Mouse (Mus musculus) frontal cortex, postnatal 14 days (tissue): ENCODE measurements around the gene Fads3.

Source experiments
- DNase-seq, 2 experiments: peaks; one replicate each; pipeline ENCODE4 v3.0.0; 2022; ENCODE audit warnings: low spot score in 2 of 2

Fads3 gene

DNA sequence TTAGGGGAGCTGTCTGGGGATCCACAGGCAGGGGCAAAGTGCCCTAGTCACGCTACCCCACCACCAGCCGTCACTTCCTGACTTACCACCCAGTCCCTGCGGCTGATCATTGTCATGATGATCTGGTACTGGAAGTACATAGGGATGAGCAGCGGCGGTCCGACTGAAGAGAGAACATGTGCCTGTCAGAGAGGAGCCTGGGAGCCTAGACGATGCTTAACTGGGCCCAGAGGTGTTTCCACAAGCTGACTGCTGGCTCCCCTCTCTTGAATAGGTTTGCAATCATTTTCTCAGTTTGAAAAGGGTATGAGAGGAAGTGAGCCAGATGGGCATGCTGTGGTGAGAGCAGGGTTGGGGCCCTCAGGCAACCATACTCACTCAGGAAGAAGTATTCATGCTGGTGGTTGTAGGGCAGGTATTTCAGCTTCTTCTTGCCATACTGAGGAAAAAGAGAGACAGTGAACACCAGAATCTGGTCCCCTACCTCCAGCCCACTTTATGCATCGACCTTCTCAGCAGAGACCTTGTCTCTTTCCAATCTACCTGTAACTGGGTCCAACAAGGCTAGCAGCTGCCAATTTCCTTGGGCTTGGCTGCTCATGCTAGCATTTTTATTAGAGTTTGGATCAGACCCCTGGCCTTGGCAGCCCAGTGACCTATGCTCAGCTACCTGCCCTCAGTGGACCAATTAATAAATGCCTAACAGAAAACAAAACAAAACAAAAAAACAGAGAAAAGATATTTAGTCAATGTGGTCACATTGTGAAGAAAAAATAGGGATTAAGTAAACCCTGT, 29.0 kb downstream of the Fads3 start:
- DNase-seq: no peak

DNA sequence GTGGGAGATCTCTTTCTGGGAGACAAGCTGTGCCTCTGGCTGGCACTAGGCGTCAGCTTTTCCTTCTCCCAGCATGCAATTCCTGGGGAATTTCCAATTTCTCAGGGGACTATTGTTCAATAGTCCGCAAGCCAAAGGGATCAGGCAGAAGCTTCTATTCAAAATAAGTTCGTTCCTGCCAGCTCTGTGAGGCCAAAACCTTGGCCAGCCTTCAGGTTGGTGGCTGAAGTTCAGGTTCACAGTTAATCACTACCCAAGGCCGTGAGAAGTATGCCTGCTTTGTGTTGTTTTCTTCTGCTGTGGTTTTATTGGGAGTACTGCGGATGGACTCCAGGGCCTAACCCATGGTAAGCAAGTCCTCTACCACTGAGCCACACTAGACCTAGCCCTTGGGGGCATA, 29.8 kb downstream of the Fads3 start:
- DNase-seq: no peak

DNA sequence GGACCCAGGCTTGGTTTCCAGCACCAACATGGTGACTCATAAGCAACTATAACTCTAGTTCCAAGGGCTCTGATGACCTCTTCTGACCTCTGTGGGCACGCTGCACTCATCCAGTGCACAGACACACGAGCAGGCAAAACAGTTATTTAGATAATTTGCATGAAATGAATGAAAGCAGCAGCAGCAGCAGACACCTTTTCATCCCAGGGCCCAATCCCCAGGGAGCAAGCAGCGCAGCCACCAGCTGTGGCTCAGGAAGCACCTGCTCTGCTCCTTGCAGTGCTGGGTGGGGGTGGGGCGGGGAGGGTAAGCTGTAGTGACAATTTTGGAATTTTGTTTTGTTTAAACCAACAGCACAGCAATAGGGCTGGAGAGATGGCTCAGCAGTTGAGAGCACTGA, 30.5 kb downstream of the Fads3 start:
- DNase-seq: no peak

DNA sequence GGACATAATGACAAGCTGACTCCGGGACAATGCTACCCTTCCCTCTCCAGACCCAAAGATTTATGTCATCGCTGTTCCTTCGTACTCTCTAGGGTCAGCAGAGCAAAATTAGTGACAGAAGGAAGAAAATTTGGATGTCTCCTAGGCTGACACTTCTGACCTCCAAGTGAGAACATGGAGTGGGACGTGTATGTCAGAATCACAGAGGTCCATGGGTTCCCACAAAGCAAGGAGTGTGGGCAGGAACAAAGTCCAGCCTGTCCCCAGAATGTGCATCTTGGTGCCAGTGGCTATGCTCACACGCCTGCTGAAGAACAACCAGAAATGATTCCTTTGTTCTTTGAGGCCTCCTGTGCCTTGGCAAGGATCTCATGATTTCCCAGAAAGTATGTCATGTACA, 31.8 kb downstream of the Fads3 start:
- no peak for DNase-seq

DNA sequence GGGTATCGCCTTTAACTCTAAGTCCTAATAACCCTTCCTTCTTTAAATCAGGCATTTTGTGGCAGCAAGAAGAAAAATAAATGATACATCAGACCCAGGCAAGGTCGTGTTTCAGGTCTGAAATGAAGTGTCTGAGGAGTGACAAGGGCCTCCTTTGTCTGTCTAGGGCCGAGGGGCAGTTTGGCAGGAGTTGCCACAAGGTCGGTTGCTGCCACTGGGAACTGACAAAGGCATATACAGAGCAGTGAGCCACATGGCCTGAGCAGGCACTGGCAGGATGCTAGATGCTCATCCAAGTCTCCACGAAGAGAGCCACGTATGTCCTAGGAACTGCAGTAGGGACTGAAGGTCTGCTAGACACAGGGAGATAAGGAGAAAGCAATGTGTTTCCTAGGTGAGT, 37.0 kb downstream of the Fads3 start:
- DNase-seq: no peak

DNA sequence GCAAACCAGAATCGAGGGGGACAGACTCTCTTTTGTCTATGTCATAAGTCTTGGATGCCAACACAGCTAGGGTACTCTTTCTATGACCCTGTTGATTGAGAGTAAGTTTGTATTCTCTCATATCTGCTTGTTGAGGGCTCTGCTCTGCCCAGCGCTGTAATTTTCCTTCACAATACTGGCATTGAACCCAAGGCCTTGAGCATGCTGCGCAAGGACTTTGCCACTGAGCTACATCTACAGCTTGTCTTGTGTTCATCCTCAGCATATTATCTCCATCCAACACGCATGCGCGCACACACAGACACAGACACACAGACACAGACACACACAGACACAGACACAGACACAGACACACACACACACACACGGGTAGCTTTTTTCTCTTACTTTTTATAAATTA, 39.0 kb downstream of the Fads3 start:
- no peak for DNase-seq

DNA sequence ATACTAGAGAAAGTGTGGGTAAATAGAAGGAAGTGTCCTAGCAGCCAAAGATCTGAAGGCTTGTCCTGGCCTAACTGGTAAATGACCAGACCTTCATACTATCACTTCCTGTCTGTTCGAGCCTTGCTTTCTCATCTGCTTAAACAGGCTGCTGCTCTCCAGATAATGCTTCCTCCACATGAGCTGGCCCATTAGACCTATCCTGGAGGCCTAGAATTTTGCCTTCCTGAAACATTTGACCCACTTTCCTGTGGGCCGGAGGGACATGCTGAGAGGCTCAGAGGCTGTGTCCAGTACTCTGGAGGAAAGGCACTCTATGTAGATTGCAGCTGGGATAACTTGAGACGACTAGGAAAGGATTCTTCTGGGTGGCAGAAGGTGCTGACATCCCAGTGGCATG, 40.7 kb downstream of the Fads3 start:
- no peak for DNase-seq

DNA sequence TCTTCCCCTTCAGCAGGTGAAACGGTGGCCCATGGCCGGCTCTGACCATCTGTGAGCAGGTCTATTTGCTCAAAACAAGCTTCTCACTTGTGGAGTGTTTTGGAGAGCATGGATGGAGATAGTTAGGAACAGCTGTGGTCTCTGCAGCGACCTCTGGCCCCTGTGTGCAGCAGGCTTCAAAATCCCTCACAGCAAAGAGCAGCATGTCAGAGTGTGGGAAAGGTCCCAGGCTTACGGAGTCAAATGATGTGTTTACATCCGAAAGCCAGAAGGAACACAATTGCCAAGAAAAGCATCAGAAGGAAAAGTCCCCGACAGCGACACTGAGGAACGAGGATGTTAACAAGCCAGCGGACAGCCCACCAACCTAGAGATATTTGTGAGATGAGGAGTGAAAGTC, 44.1 kb downstream of the Fads3 start:
- DNase-seq: no peak

DNA sequence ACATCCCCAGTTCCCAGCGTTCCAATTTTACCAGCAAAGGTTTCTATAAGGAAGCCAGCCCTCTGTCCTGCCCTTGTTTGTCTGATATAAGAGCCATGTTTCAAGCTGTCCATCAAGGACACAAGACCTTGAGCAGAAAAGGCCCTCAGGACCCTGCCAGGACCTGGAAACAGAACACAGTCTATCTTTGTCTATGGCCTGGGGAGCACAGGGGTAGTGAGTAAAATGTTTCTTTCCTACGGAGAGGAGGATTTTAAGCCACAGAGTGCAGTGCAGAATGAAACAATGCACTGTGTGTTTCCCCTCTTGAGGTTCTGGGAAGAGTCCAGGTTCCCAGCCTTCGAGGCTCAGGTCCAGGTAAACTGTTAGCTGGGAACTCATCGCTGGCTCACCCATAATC, 45.6 kb downstream of the Fads3 start:
- DNase-seq: no peak

DNA sequence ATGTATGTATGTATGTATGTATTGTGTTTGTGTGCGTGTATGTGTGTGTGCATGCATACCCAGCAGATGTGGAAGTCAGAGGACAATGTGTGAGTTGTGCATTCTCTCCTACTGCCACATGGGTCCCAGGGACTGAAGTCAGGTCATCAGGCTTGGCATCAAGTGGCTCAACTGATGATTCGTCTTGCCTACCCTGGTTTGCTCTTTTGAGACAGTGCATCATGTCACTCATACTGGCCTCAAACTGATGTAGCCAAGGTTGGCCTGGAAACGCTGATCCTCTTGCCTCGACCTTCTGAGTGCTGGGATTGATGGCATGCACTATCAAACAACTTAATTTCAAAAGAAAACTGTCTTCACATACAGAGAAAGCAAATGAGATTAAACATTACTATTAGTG, 52.5 kb downstream of the Fads3 start:
- no peak for DNase-seq

DNA sequence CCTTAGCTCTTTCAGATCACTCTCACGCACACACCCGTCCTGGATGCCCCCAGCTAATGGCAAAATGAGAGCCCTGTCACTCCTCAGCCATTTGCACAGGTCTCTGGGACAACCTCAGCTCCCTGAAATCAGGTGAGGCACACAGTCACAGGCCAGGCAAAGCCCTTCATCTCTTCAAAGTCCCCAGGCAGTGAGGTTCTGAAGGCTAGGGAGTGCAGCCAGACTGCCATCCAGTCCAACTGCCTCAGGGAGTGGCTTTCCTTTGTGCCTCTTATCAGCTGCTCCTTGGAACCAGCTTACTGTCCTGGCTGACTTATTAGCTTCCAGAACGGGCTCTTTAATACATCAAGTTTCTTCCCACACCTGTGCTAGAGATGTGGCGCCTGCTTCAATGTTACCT, 53.3 kb downstream of the Fads3 start:
- DNase-seq: no peak

DNA sequence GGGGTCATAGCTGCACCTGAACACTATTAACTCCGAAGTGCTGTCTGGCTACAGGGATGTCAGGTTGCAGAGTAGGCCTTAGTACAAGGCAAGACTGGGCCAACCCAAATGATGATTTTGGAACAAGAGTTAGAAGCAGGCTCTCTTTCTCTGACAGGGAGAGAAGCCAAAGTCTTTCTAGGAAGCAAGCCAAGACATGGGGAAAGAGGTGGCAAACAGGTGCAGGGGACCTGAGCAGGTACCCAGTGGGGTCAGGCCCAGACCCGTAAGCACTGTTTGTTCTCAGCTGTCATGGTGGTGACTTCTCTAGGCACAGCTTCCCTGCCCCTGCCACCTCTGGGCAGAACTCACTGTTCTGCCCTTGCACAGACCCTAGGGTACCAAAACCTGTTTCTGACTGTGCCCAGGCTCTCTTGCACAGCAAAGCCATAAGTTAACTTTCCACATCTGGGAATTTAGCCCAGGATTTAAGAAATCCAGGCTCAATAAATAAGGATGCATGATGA, 55.1 kb downstream of the Fads3 start:
- no peak for DNase-seq

DNA sequence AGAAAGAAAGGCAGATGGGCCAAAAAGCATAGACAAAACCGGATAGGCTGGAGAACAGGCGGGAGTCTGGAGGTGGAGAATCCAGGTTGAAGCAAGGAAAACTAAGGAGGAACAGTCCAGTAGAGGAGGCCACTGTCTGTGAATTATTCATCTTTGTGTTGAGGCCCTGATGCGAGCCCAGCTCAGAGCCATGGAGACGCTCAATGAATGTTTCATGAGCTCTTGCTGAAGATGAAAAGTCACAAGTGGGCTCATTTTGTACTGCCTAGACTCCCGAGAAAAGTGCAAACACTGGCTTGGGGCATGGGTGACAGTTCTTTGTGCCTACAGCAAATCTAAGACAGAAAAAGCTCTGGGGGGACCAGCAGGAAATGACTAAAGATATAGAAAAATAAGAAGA, 56.5 kb downstream of the Fads3 start:
- DNase-seq: no peak

DNA sequence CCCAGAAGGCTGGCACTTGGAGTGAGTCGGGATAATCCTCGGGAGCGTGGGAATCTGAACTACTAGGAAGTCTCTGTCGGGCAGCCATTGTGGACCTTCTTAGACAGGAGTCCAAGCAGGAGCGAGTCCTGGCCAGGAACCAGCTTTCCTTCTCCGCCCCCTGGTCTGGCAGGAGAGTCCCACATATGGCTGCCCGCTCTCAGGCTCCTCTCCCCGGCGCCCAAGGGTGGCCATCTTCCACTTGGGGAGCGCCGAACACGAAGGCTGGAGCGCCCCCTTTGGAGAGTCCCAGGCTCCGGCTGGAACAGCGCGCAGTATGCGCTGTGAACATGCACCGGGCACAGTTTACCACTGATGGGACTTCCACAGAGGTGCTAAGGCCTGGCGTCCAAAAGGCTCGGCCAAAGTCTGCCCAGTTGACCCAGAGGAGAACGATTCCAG, 59.3 kb downstream of the Fads3 start:
- DNase-seq: peak; percentile 64 to 69

DNA sequence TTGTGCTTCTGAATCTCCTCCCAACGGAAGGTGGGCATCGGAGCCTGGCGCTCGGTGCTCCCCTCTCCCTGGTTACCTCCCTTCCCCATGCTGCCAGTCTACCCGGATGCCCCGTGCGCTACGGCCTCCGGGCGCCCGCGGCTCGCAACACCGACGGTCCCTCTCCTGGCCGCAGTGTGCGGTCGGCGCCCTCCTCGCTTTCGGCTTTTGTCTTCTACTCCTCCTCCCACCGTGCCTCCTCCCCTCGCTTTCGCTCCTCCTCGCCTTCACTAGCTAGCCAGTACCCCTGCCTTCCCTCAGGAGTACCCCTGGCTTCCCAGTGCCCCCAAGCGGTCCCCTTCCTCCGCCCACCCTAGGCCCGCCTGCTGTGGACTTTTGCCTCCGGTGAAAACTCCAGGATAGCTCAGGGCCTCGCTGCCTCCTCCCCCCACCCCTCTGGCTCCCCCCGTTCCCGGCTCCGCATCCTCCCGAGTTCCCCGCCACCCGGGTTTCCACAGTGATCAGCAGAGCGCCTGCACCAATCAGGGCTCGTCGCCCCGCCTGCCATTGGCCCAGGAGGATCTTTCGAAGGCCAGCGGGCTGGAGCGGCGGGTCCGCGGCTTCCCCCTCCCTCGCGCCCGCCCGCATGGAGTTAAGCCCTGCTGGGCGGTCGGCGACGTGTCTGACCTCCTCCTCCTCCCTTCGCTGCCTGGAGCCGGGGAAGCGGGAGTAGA, 60.1 kb downstream of the Fads3 start, which contains the start of gene Fads2:
Gene Fads2, minus strand, starts transcription at position 406 of the 713 bp plus-strand sequence.
- DNase-seq: peak; percentile 86 to 90

DNA sequence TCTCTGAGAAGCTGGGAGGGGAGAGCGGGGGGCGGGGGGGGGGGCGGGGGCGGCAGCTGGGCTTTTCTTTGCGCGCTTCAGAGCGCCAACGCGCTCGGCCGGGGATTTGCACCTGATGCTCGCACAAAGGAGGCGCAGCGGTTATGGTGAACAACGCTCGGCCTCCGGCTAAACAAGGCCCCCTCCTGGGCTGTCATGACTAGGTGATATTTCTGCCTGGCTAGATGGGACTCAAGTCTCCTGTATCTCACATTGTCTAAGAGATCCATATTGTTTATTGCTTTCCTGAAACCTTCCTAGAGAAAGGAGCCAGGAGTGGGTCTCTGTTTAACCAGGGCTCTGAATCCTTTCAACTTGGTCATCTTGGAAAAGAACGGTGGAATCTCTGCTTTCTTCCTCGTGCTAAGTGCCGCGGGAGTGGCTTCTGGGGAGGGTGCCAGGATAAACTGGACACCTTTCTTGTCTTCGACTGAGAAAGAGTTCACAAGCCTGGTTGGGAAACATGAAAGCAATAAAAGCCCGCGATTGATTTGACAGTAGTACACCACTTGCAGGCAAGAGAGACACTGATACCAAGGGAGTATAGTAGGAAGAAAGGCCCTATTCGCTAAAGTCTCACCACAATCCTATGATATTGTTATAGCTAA, 60.8 kb downstream of the Fads3 start:
- no peak for DNase-seq

DNA sequence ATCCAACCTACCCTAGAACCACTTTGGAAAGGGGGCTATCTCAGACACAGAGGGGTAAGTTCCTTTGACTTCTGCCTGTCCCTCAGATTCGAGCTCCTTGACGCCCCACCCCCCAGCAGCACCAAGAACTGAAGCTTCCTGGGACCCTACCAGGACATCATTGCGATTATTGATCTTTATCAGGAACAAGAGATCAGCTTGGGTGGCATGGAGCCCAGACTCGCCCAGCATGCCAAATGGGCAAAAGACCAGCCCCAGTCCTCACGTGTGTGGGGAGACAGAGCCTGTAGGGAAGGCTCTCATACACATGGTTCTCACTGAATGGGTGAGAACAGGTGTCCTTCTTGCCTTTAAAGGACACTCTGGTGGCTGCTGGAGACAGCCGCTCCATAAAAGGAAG, 62.9 kb downstream of the Fads3 start:
- DNase-seq: no peak

DNA sequence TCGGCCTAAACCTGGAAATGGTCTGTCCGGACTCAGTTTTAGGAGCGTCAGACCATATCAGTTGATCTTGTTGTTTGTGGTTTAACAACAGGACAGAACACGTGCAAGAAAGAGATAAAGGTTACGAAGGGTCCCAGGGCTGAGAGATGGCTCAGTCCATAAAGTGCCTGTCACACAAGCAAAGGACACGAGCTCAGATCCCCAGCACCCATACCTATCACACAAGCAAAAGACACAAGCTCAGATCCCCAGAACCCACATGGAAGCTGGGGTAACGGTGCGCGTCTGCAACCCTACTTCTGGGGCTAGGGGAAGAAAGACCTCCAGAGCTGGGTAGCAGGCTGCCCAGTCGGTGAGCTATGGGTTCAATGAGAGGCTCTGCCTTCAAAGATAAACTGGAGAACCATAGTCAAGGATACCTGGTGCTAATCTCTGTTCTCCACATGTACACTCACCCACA, 63.7 kb downstream of the Fads3 start:
- no peak for DNase-seq

DNA sequence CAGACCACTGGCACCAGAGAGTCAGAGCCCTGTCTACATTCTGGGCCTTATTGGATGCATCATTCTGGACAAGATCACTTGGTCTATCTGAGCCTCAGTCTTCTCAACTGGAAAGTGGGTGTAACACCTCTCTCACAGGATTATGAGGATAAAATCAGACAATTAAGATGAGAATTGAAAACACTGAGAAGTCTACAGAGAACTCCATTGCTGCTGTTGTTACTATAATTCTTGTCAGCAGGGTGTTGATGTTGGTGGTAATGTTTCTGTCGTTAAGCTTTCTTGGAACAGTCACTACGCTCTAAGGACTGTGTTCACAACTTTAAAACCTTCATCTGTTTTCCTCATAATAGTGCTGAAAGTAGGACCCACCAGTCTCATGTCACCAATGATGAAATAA, 65.3 kb downstream of the Fads3 start:
- DNase-seq: no peak

DNA sequence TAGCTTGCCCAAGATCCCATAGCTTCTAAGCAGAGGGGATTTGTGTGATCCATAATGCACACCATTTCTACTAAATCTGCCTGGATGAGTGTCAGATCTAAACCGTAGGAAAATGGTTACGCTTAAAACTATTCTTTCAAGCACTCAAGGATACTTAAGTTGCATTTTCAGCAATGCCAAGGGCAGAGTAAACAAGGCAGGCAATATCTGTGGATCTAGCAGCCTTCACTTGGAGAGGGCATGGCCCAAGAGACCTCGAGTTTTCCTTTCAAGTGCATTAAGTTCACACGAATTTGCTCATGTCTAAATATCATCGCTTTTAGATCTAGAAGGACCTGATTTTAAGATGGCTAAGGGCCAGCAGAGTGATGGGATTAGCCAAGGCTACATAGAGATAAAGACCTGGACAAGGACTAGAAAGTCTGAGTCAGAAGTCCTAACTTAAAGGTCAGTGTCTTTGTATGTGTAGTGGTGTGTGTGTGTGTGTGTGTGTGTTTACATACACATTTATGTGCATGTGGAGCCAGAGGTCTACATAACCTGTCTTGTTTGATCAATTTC, 65.8 kb downstream of the Fads3 start:
- no peak for DNase-seq

DNA sequence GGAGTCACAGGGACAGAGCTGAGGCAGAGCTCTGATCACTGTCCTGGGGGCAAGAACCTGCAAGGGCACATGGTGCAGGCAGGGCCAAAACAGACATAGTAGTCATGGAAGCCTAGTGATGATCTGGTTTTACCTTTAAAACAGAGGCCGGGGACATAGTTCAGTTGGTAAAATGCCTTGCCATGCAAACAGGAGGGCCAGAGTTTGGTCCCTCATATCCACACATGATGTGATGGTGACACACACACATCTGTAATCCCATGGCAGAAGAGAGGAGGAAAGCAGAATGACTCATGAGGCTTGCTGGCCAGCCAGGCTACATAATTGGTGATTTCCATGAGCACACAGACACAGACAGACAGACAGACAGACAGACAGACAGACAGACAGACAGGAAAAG, 66.8 kb downstream of the Fads3 start:
- DNase-seq: no peak

DNA sequence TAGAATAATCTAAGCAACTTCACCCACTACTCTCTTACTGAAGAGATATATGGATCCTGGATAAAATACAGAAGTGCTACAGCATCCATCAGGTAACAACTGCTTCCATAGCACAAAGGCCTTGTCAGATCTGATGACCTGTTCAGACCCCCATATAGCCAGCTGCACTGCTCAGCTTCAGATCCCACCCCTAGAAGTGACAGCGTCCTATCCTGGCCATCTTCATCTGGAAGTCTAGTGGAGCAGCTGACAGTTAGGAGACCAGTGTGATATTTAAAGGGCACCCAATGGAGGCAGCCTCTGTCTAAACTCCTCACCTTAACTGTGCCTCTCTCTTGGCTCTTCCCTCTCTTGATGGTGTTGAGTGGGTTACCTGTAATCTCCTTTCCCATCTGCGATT, 67.3 kb downstream of the Fads3 start:
- DNase-seq: no peak
